Mouse (Mus musculus) myocyte (in vitro differentiated cells): Measurements from ENCODE around the gene Upf3a. TPM values are rescaled to one million over a fixed set of nuclear protein-coding genes. Genes with fewer than 3 reads are reported as not detected.
"Not testable (repeated sequence)": the region's sequence is repeated elsewhere in the genome, so short reads cannot be mapped to it uniquely, and the experiment has no call there.

Experiments used
- H3K27me3 ChIP-seq: one replicate; pipeline ENCODE4 v1.6.1; 2011; ENCODE audit not compliant: control insufficient read depth, insufficient read depth, insufficient read length
- H3K36me3 ChIP-seq: one replicate; pipeline ENCODE4 v1.6.1; 2011; ENCODE audit not compliant: control insufficient read depth, insufficient read depth
- H3K4me2 ChIP-seq: one replicate; pipeline ENCODE4 v1.6.1; 2011; ENCODE audit warnings: low read depth, control low read depth
- H3K4me3 ChIP-seq: one replicate; pipeline ENCODE4 v1.5.1; 2011; ENCODE audit warnings: mild to moderate bottlenecking, control low read depth, moderate library complexity
- H3K79me2 ChIP-seq: one replicate; pipeline ENCODE4 v1.6.1; 2011; ENCODE audit not compliant: control insufficient read depth, insufficient read depth
- H3ac ChIP-seq: one replicate; pipeline ENCODE4 v1.6.1; 2011; ENCODE audit not compliant: control insufficient read depth, insufficient read length
- CEBPB ChIP-seq: IDR thresholded peaks from 2 replicates; pipeline ENCODE4 v1.6.1; 2011; ENCODE audit warnings: mild to moderate bottlenecking, moderate library complexity; ENCODE audit not compliant: poor library complexity, insufficient read depth, severe bottlenecking
- E2F4 ChIP-seq: IDR thresholded peaks from one replicate; pipeline ENCODE4 v1.6.1; 2011; ENCODE audit warnings: mild to moderate bottlenecking, control low read depth, moderate library complexity; ENCODE audit not compliant: insufficient read depth
- MAX ChIP-seq: IDR thresholded peaks from one replicate; pipeline ENCODE4 v1.6.1; 2011; ENCODE audit warnings: low read depth, mild to moderate bottlenecking, control low read depth
- MYOD1 ChIP-seq, 3 experiments: IDR thresholded peaks; one replicate each; pipeline ENCODE4 v1.6.1; 2011; ENCODE audit warnings: control low read depth in 2 of 3, low read depth in 2 of 3, mild to moderate bottlenecking in 2 of 3, moderate library complexity in 1 of 3; ENCODE audit not compliant: insufficient read length in 2 of 3, control insufficient read depth in 1 of 3
- MYOG ChIP-seq, 3 experiments: IDR thresholded peaks; one replicate each; pipeline ENCODE4 v1.6.1; 2011; ENCODE audit warnings: control low read depth in 2 of 3, low read depth in 2 of 3, mild to moderate bottlenecking in 2 of 3; ENCODE audit not compliant: insufficient read length in 2 of 3, control insufficient read depth in 1 of 3, insufficient read depth in 1 of 3
- POLR2A ChIP-seq: IDR thresholded peaks from one replicate; pipeline ENCODE4 v1.6.1; 2011; ENCODE audit warnings: low read depth, mild to moderate bottlenecking, control low read depth, moderate library complexity; ENCODE audit not compliant: insufficient read length
- POLR2AphosphoS2 ChIP-seq: IDR thresholded peaks from one replicate; pipeline ENCODE4 v1.6.1; 2011; ENCODE audit warnings: low read depth, control low read depth; ENCODE audit not compliant: insufficient read length
- REST ChIP-seq: IDR thresholded peaks from one replicate; pipeline ENCODE4 v1.6.1; 2011; ENCODE audit warnings: mild to moderate bottlenecking, control low read depth, moderate library complexity; ENCODE audit not compliant: insufficient read depth, insufficient read length
- SRF ChIP-seq: IDR thresholded peaks from one replicate; pipeline ENCODE4 v1.6.1; 2011; ENCODE audit warnings: low read depth; ENCODE audit not compliant: control insufficient read depth, insufficient read length
- TCF12 ChIP-seq: IDR thresholded peaks from one replicate; pipeline ENCODE4 v1.6.1; 2011; ENCODE audit warnings: mild to moderate bottlenecking, control low read depth; ENCODE audit not compliant: poor library complexity, insufficient read depth, severe bottlenecking
- TCF3 ChIP-seq: IDR thresholded peaks from one replicate; pipeline ENCODE4 v1.6.1; 2011; ENCODE audit warnings: low read depth, control low read depth; ENCODE audit not compliant: insufficient read length
- USF1 ChIP-seq: IDR thresholded peaks from one replicate; pipeline ENCODE4 v1.6.1; 2011; ENCODE audit warnings: low read depth, mild to moderate bottlenecking, control low read depth, moderate library complexity
- polyA plus RNA-seq: library from polyadenylated mRNA; unstranded; fragments of >200 nt; fragmentation: generic; extraction: Trizol; gene quantifications from one replicate; pipeline ENCODE4 v1.2.1, GENCODE M21; 2012; ENCODE audit warnings: missing spikeins

The Upf3a gene
- polyA plus RNA-seq, 1 experiment: 13.9 TPM

GRCm38 (mm10) chr8:13797676-13798075, 12.3 kb downstream of the Upf3a start:
- TF ChIP-seq SRF (no peak), MAX (no peak), CEBPB (no peak), POLR2AphosphoS2 (no peak), POLR2A (no peak), MYOG (IDR thresholded peaks at IDR 0.05; ENCODE audit: control insufficient read depth in 1 of 3, insufficient read depth in 1 of 3, insufficient read length in 2 of 3, low read depth in 2 of 3) (no peak)
- Histone ChIP-seq H3K27me3 (no peaks in the 10 kb centered on the region), H3ac (no peak overlapping the region)

GRCm38 (mm10) chr8:13799566-13799965, 14.2 kb downstream of the Upf3a start:
- H3K79me2 ChIP-seq: no peaks in the 10 kb centered on the region
- no peak overlapping the region for H3K4me2 ChIP-seq
- no peaks in the 10 kb centered on the region for H3K27me3 ChIP-seq
- TF ChIP-seq SRF (no peak), TCF3 (no peak)
- H3K36me3 ChIP-seq: peaks cover 17% of the 10 kb centered on the region
- no peak overlapping the region for H3K4me3 ChIP-seq
- H3ac ChIP-seq: no peak overlapping the region

More at GRCm38 (mm10) chr8:13797676-13798075, 12.3 kb downstream of the Upf3a start:
- Histone ChIP-seq H3K4me3 (no peak overlapping the region), H3K79me2 (no peaks in the 10 kb centered on the region), H3K4me2 (no peak overlapping the region), H3K36me3 (peaks cover 17% of the 10 kb centered on the region)

GRCm38 (mm10) chr8:13828598-13829172, 43.3 kb downstream of the Upf3a start:
- Histone ChIP-seq H3K4me2 (no peak overlapping the region), H3K27me3 (peaks cover 5% of the 10 kb centered on the region), H3ac (no peak overlapping the region), H3K4me3 (no peak overlapping the region), H3K79me2 (no peaks in the 10 kb centered on the region), H3K36me3 (no peaks in the 10 kb centered on the region)
- TF ChIP-seq SRF (no peak), MAX (no peak), CEBPB (no peak), TCF12 (no peak), USF1 (no peak), TCF3 (no peak), MYOG (IDR thresholded peaks at IDR 0.05; ENCODE audit: control insufficient read depth in 1 of 3, insufficient read depth in 1 of 3, insufficient read length in 2 of 3, low read depth in 2 of 3) (no peak), MYOD1 (IDR thresholded peaks at IDR 0.05; ENCODE audit: control insufficient read depth in 1 of 3, insufficient read length in 2 of 3, low read depth in 2 of 3) (no peak), REST (no peak), E2F4 (no peak), POLR2AphosphoS2 (no peak), POLR2A (no peak)

GRCm38 (mm10) chr8:13838289-13838688, 52.9 kb downstream of the Upf3a start, which contains the start of gene AF366264:
Gene AF366264 (minus strand): TSS chr8:13838389.
- H3K79me2 ChIP-seq, H3ac ChIP-seq, H3K4me2 ChIP-seq, H3K36me3 ChIP-seq, H3K27me3 ChIP-seq, H3K4me3 ChIP-seq: not testable (repeated sequence)

GRCm38 (mm10) chr8:13843286-13843685, 57.9 kb downstream of the Upf3a start:
- H3K79me2 ChIP-seq: not testable (repeated sequence)

More at GRCm38 (mm10) chr8:13843286-13843685, 57.9 kb downstream of the Upf3a start:
- not testable (repeated sequence) for H3K36me3 ChIP-seq, H3ac ChIP-seq, H3K4me2 ChIP-seq, H3K4me3 ChIP-seq, H3K27me3 ChIP-seq

Other genes starting within 250 kb of the Upf3a start
- gene 1700029H14Rik, start 223.2 kb upstream of the Upf3a start, polyA plus RNA-seq: not detected
- 39.6 TPM for gene Rasa3, start 108.0 kb upstream of the Upf3a start, polyA plus RNA-seq
- gene Cfap97d2, start 79.7 kb upstream of the Upf3a start, polyA plus RNA-seq: 0.02 TPM
- gene Cdc16, start 27.9 kb upstream of the Upf3a start, polyA plus RNA-seq: 51.5 TPM
- gene AF366264, start 52.8 kb downstream of the Upf3a start, polyA plus RNA-seq: not detected
- gene Champ1, start 84.0 kb downstream of the Upf3a start, polyA plus RNA-seq: 14.9 TPM
- gene Coprs, start 104.7 kb downstream of the Upf3a start, polyA plus RNA-seq: 28.2 TPM